9 mouse cellular contexts compared by ENCODE assay signal in genomic region chr19:42431485-42432190, GRCm38 (mm10). TPM values are rescaled to one million over a fixed set of nuclear protein-coding genes. Genes with fewer than 3 reads are reported as not detected.
A peak's percentile ranks its signal among the peaks of the same experiment; 100 is the strongest.
DNase-seq lines count a peak whose midpoint lies in the region; TF ChIP-seq lines count a peak whose summit lies in the region.
"Had no signal": no experiment of that assay in that cellular context is flagged by ENCODE, and none has a peak within 500 bp of the region (broad histone marks: within the 10 kb centered on the region; RNA-seq: fewer than 3 reads in every experiment).

Gene Crtac1, minus strand, starts transcription at chr19:42431783.

- H3K9ac ChIP-seq in liver, adult 2 months (ENCODE audit: low read depth, low read length) = no peak within 1 kb of the TSS

- 2% methylated on average over 87 of the region's 88 CpGs for WGBS in heart, embryonic 10.5 days
- 3% methylated on average over 67 of the region's 88 CpGs for WGBS in liver, adult 2 months

- H3K27ac ChIP-seq in heart, embryonic 10.5 days = peak within 1 kb of the TSS; percentile 52; the same call in 1 of the 2 replicates
- no peak within 1 kb of the TSS for H3K27ac ChIP-seq in liver, adult 2 months (replicated peaks; ENCODE audit: insufficient read depth, low read depth, low read length)

- DNase-seq in kidney, adult 11 months = peak; percentile 17
- no peak for DNase-seq in kidney, adult 9 months
- peak; percentile 27 to 63 for DNase-seq in cerebellum, postnatal 36 days
- DNase-seq in heart, embryonic 10.5 days (ENCODE audit: low spot score) = no peak
- peak; percentile 15 to 51 for DNase-seq in kidney, postnatal 25 days
- no peak for DNase-seq in liver, adult 2 months (ENCODE audit: extremely low read depth, low read depth, low spot score)
- DNase-seq in ovary, postnatal 10 days (ENCODE audit: low spot score) = peak; percentile 13
- no peak for DNase-seq in spleen, adult 12 weeks (ENCODE audit: low spot score)

- peaks cover 94% of the 10 kb centered on the region for H3K27me3 ChIP-seq in heart, embryonic 10.5 days (ENCODE audit: insufficient read depth, poor library complexity, severe bottlenecking)
- peaks cover 29% of the 10 kb centered on the region for H3K27me3 ChIP-seq in liver, adult 2 months (ENCODE audit: control insufficient read depth, insufficient read depth, low read length)

- no peaks in the 10 kb centered on the region for H3K79me2 ChIP-seq in liver, adult 2 months (ENCODE audit: control insufficient read depth, insufficient read depth, low read length)

- no peaks in the 10 kb centered on the region for H3K36me3 ChIP-seq in heart, embryonic 10.5 days
- H3K36me3 ChIP-seq in liver, adult 2 months (ENCODE audit: control insufficient read depth, insufficient read depth, low read length) = no peaks in the 10 kb centered on the region

- TF ChIP-seq POLR2A in liver, adult 2 months (IDR thresholded peaks at IDR 0.05; ENCODE audit: extremely low read depth, insufficient read depth, low read length) = no peak

- H3K9me3 ChIP-seq in heart, embryonic 10.5 days = no peaks in the 10 kb centered on the region

- H3K4me3 ChIP-seq in heart, embryonic 10.5 days = peak within 1 kb of the TSS; percentile 70
- peak within 1 kb of the TSS; percentile 21; the same call in 1 of the 2 replicates for H3K4me3 ChIP-seq in liver, adult 2 months (ENCODE audit: insufficient read depth, low read depth, low read length)

- TF ChIP-seq CTCF in liver, adult 2 months (IDR thresholded peaks at IDR 0.05; ENCODE audit: low read depth, low read length) = peak; percentile 22; the same call in 1 of the 2 replicates

- H3K4me1 ChIP-seq in heart, embryonic 10.5 days = peaks cover 19% of the 10 kb centered on the region
- no peaks in the 10 kb centered on the region for H3K4me1 ChIP-seq in liver, adult 2 months (ENCODE audit: control insufficient read depth, insufficient read depth, low read length)

RNA-seq across cellular contexts. Expression of gene Crtac1, which starts in this region (rescaled TPM):
- polyA plus RNA-seq in heart, embryonic 10.5 days (2016; fragmentation: Nextera tagmentation; extraction: Ambion mirVana) = 0.07 and 0.28 TPM in 2 replicates
- not detected in 2 replicates for total RNA-seq in liver, adult 2 months (2014; rRNA removed)
- not detected in 2 replicates for polyA plus RNA-seq in liver, adult 2 months (2012; rRNA removed)
- total RNA-seq: CH12.LX had no signal

Comparison
In these comparisons a context has a peak if more than half of its experiments do, and no peak if none do; other contexts are left out.
1. DNase-seq: peak in kidney, adult 11 months (single experiment), cerebellum, postnatal 36 days (2 of 2), kidney, postnatal 25 days (2 of 2) and ovary, postnatal 10 days (single experiment); none in kidney, adult 9 months (single experiment), heart, embryonic 10.5 days (single experiment), liver, adult 2 months (single experiment) and spleen, adult 12 weeks (single experiment).